Mouse (Mus musculus) intestine, postnatal 0 days (tissue): ENCODE measurements around the gene Eif2ak2. TPM values are rescaled to one million over a fixed set of nuclear protein-coding genes. Genes with fewer than 3 reads are reported as not detected.

Experiments used
- ATAC-seq: fragments of 200-750 bp; cut with Nextera tagmentation; 2 replicates; pipeline ENCODE4 v1.8.0; 2017; ENCODE audit warnings: mild to moderate bottlenecking, moderate TSS enrichment, moderate library complexity
- H3K27ac ChIP-seq: fragments of 300-500 bp; sonication (generic); 2 replicates; pipeline ENCODE4 v1.5.1; 2014; ENCODE audit warnings: mild to moderate bottlenecking, low read depth, low read length, moderate library complexity
- H3K27me3 ChIP-seq: fragments of 300-500 bp; sonication (generic); replicated peaks from 2 replicates; pipeline ENCODE4 v1.6.1; 2014; ENCODE audit warnings: low read length, mixed read lengths; ENCODE audit not compliant: control insufficient read depth, insufficient read depth
- H3K36me3 ChIP-seq: fragments of 300-500 bp; sonication (generic); 2 replicates; pipeline ENCODE4 v1.6.1; 2014; ENCODE audit warnings: mild to moderate bottlenecking, moderate library complexity; ENCODE audit not compliant: control insufficient read depth, insufficient read depth
- H3K4me1 ChIP-seq: fragments of 300-500 bp; sonication (generic); replicated peaks from 2 replicates; pipeline ENCODE4 v1.6.1; 2014; ENCODE audit warnings: antibody characterized with exemption, low read length, mixed read lengths; ENCODE audit not compliant: control insufficient read depth, insufficient read depth
- H3K4me2 ChIP-seq: fragments of 300-500 bp; sonication (generic); replicated peaks from 2 replicates; pipeline ENCODE4 v1.6.1; 2014; ENCODE audit warnings: low read depth, mild to moderate bottlenecking, moderate library complexity
- H3K4me3 ChIP-seq: fragments of 300-500 bp; sonication (generic); 2 replicates; pipeline ENCODE4 v1.5.1; 2014; ENCODE audit warnings: low read depth, low read length
- H3K9ac ChIP-seq: fragments of 300-500 bp; sonication (generic); 2 replicates; pipeline ENCODE4 v1.6.1; 2014; ENCODE audit warnings: mild to moderate bottlenecking, low read depth, low read length
- H3K9me3 ChIP-seq: fragments of 300-500 bp; sonication (generic); 2 replicates; pipeline ENCODE4 v1.6.1; 2016; ENCODE audit warnings: mixed run types; ENCODE audit not compliant: control insufficient read depth
- CTCF ChIP-seq: sonication (generic); IDR thresholded peaks from 2 replicates; pipeline ENCODE4 v1.5.1; 2016; ENCODE audit warnings: low read depth, mild to moderate bottlenecking, control low read depth, antibody characterized with exemption, moderate library complexity
- WGBS: fragments of 180-500 bp; shearing (Covaris S2); extraction: QIAGEN DNeasy Blood & Tissue Kit; methylation state at CpG from one replicate; pipeline ENCODE4 v1.1.7; 2014; 5-methylcytosine and 5-hydroxymethylcytosine counted together
- polyA plus RNA-seq: library from polyadenylated mRNA; unstranded; fragments of >200 nt; fragmentation: Nextera tagmentation; extraction: Ambion mirVana; gene quantifications from 2 replicates; pipeline ENCODE4 v1.2.1, GENCODE M21; 2015

The Eif2ak2 gene
- polyA plus RNA-seq, 1 experiment from 2014 or later: 25.1 TPM

DNA sequence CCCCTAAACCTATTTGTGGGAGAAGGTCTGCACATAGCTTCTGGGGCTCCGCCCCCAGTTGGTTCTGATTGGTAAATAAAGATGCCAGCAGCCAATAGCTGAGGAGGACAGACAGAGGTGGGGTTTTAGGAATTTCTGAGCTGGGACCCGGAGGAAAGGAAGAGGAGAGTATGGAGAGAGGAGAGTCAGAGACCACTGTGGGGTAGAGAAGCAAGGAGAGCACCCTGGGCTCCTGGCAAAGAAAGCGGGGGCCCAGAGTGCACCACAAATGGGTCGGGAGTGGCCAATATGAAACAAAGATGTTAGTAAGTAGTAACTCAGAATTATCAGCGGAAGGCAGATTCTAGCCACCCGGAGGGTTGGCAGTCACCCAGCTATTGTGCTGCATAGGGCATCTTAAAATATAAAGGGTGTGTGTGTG, 30.5 kb upstream of the Eif2ak2 start:
- H3K4me2 ChIP-seq: peak overlapping the region; percentile 57
- no peak for ATAC-seq
- peaks cover 3% of the 10 kb centered on the region; the same call in 1 of the 2 replicates for H3K4me1 ChIP-seq
- TF ChIP-seq CTCF: no peak
- H3K9ac ChIP-seq: no peak overlapping the region
- no peaks in the 10 kb centered on the region for H3K36me3 ChIP-seq
- 33% methylated on average over 6 of the region's 6 CpGs for WGBS
- no peaks in the 10 kb centered on the region for H3K27me3 ChIP-seq
- H3K27ac ChIP-seq: no peak overlapping the region
- peak overlapping the region; percentile 13 for H3K4me3 ChIP-seq
- no peaks in the 10 kb centered on the region for H3K9me3 ChIP-seq

GRCm38 (mm10) chr17:78909374-78909773, 27.0 kb upstream of the Eif2ak2 start:
- no peak overlapping the region for H3K27ac ChIP-seq
- no peaks in the 10 kb centered on the region for H3K36me3 ChIP-seq
- no peak overlapping the region for H3K4me2 ChIP-seq
- ATAC-seq: peak; percentile 54; the same call in 1 of the 2 replicates
- no peaks in the 10 kb centered on the region for H3K4me1 ChIP-seq
- H3K9me3 ChIP-seq: no peaks in the 10 kb centered on the region
- H3K27me3 ChIP-seq: no peaks in the 10 kb centered on the region
- 37% methylated on average over 2 of the region's 2 CpGs for WGBS
- no peak overlapping the region for H3K9ac ChIP-seq
- no peak overlapping the region for H3K4me3 ChIP-seq
- TF ChIP-seq CTCF: no peak

- H3K4me1 ChIP-seq: no peaks in the 10 kb centered on the region
- no peak for TF ChIP-seq CTCF
- 80% methylated on average over 5 of the region's 5 CpGs for WGBS
- H3K4me3 ChIP-seq: no peak within 1 kb of the TSS
- no peak within 1 kb of the TSS for H3K4me2 ChIP-seq
- no peak within 1 kb of the TSS for H3K27ac ChIP-seq
- no peaks in the 10 kb centered on the region for H3K27me3 ChIP-seq
- H3K9ac ChIP-seq: no peak within 1 kb of the TSS
- no peak for ATAC-seq
- H3K36me3 ChIP-seq: no peaks in the 10 kb centered on the region
- no peaks in the 10 kb centered on the region for H3K9me3 ChIP-seq
Observed at GRCm38 (mm10) chr17:78906892-78907291, 24.5 kb upstream of the Eif2ak2 start, which contains the start of gene Sult6b1. Gene Sult6b1 (minus strand): TSS chr17:78906992.

- no peak for ATAC-seq
- Histone ChIP-seq H3K4me2 (no peak overlapping the region), H3K4me3 (no peak overlapping the region), H3K9ac (no peak overlapping the region), H3K9me3 (no peaks in the 10 kb centered on the region), H3K27me3 (no peaks in the 10 kb centered on the region), H3K27ac (no peak overlapping the region), H3K36me3 (no peaks in the 10 kb centered on the region), H3K4me1 (no peaks in the 10 kb centered on the region)
- WGBS: 74% methylated on average over 2 of the region's 2 CpGs
- no peak for TF ChIP-seq CTCF
Observed at GRCm38 (mm10) chr17:78903158-78903557, 20.8 kb upstream of the Eif2ak2 start.

DNA sequence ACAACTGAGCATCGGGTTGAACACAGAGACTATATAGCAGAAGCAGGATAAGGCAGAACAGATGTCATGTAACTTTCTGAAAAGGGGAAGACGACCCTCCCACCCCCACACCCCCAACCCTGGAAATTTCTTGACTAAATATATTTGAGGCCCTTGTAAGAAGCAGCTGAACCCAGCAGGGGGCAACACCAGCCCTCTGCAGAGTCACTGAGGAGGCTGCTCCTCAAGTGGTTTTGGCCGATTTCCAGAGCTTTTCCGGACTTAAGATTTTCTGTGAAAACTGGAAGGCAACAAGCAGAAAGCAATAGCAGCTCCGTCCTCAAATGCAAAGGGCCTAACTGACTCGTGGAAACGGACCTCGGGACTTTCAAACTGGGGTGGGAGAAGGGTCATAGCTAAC, 13.0 kb upstream of the Eif2ak2 start:
- Histone ChIP-seq H3K4me1 (no peaks in the 10 kb centered on the region), H3K4me2 (peak overlapping the region; percentile 54), H3K9ac (no peak overlapping the region), H3K4me3 (peak overlapping the region; percentile 12; the same call in 1 of the 2 replicates), H3K36me3 (no peaks in the 10 kb centered on the region), H3K27me3 (no peaks in the 10 kb centered on the region), H3K27ac (no peak overlapping the region), H3K9me3 (no peaks in the 10 kb centered on the region)
- 20% methylated on average over 8 of the region's 8 CpGs for WGBS
- ATAC-seq: no peak
- TF ChIP-seq CTCF: peak; percentile 79

DNA sequence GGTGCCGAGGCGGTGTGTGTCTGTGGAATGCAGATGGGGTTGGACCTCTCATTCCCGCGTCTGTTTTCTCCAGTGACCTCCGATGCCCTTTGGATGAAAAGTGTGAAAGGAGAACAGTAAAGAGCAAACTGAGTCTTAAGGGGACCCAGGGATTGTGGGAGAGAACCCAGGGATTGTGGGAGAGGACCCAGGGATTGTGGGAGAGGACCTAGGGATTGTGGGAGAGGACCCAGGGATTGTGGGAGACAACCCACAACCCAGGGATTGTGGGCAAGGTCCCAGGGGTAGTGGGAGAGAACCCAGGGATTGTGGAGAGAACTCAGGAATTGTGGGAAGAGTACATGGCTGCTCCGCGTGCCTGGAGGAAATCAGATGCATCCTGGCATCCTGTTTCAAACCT, 12.6 kb upstream of the Eif2ak2 start:
- 0 out of 2 replicates have a peak overlapping the region, but pooled peaks have one; percentile 54 for H3K4me2 ChIP-seq
- ATAC-seq: no peak
- H3K4me3 ChIP-seq: no peak overlapping the region
- TF ChIP-seq CTCF: no peak
- no peaks in the 10 kb centered on the region for H3K27me3 ChIP-seq
- WGBS: 82% methylated on average over 7 of the region's 7 CpGs
- no peaks in the 10 kb centered on the region for H3K9me3 ChIP-seq
- no peaks in the 10 kb centered on the region for H3K4me1 ChIP-seq
- no peak overlapping the region for H3K27ac ChIP-seq
- no peaks in the 10 kb centered on the region for H3K36me3 ChIP-seq
- no peak overlapping the region for H3K9ac ChIP-seq

GRCm38 (mm10) chr17:78891020-78891419, 8.6 kb upstream of the Eif2ak2 start:
- 80% methylated on average over 9 of the region's 9 CpGs for WGBS
- Histone ChIP-seq H3K36me3 (no peaks in the 10 kb centered on the region), H3K9ac (no peak overlapping the region), H3K9me3 (no peaks in the 10 kb centered on the region), H3K4me3 (no peak overlapping the region), H3K27me3 (no peaks in the 10 kb centered on the region), H3K4me2 (no peak overlapping the region), H3K27ac (no peak overlapping the region), H3K4me1 (no peaks in the 10 kb centered on the region)
- TF ChIP-seq CTCF: no peak
- ATAC-seq: no peak
